Mouse (Mus musculus) right cerebral cortex, postnatal 14 days (tissue): ENCODE measurements around the gene Tprgl.

Experiments used
- DNase-seq: peaks from one replicate; pipeline ENCODE4 v3.0.0; 2022

The Tprgl gene

DNA sequence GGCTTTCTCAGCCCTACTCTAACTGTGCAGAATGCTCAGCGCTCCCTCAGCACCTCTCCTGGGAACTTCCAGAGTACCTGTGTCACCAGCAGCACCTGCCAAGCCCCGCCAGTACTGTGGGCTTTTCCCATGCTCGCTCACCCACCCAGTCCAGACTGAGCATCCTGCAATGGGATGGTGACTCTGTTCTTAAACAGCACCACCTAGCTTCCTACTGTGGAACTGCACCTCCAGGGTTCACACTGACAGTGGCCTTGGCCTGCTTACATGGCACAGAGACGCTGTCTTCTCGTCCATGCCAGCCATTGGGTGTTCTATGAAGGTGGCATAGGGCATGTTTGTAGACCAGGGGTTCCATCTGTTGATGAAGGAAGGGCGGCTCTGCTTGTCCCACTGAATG is 1.5 kb downstream of the Tprgl start:
- DNase-seq = peak; percentile 81

GRCm38 (mm10) chr4:154157970-154158662 is 2.4 kb downstream of the Tprgl start:
- DNase-seq = no peak

GRCm38 (mm10) chr4:154156050-154156449 is 4.4 kb downstream of the Tprgl start:
- DNase-seq = no peak

GRCm38 (mm10) chr4:154154104-154154503 is 6.4 kb downstream of the Tprgl start:
- DNase-seq = no peak

- no peak for DNase-seq
Measured at GRCm38 (mm10) chr4:154146342-154146741, 14.1 kb downstream of the Tprgl start.

DNA sequence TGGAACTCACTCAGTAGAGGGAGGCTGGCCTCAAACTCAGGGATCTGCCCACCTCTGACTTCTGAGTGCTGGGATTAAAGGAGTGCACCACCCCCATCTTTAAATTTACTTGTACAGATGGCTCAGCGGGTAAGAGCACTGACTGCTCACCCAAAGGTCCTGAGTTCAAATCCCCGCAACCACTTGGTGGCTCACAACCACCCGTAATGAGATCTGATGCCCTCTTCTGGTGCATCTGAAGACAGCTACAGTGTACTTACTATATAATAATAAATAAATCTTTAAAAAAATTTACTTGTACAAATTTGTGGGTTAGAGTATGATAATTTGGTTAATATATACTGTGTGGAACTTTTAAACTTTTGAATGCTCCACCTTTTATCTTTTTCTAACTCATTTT is 15.8 kb downstream of the Tprgl start:
- DNase-seq = no peak

GRCm38 (mm10) chr4:154142211-154143040 is 18.0 kb downstream of the Tprgl start, which contains the start of gene Wrap73:
Wrap73 (plus strand) TSS chr4:154142372.
- peak; percentile 89 for DNase-seq

DNA sequence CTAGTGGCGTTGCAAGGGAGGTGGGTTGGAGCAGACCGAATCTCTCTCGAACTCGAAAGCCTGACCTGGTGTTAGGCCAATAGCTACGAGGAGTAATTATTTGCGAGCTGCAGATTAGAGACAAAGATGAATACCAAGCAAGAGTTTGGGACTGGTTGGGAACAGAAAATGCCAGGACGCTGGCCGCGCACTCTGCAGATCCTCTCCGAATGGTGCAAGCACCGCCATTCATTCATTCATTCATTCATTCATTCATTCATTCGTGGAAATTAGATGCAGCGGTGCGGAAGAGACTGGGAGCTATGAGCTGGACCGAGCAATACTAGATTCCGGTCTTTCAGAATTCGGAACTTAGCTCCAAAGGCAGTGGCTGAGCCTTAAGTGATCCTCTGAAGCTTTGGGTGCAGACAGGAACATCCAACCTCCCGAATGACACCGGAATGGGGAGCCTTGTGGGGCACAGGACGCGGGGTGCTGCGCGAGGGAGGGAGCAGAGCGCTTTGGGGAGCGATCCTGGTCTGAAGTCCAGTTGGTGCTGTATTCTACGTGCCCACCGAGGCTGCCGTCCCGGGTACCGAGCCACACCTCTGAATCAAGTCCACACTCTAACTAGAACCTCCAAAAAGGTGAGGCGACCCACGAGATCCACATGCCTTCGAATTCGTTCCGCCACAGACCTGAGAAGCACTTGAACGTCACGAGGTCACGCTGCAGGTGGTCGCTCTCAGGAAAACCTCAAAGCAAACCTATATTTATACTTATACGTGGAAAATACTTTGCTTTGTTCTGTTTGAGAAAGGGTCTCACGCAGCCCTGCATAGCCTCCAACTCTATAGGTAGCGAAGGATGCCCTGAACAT is 19.2 kb downstream of the Tprgl start:
- no peak for DNase-seq

DNA sequence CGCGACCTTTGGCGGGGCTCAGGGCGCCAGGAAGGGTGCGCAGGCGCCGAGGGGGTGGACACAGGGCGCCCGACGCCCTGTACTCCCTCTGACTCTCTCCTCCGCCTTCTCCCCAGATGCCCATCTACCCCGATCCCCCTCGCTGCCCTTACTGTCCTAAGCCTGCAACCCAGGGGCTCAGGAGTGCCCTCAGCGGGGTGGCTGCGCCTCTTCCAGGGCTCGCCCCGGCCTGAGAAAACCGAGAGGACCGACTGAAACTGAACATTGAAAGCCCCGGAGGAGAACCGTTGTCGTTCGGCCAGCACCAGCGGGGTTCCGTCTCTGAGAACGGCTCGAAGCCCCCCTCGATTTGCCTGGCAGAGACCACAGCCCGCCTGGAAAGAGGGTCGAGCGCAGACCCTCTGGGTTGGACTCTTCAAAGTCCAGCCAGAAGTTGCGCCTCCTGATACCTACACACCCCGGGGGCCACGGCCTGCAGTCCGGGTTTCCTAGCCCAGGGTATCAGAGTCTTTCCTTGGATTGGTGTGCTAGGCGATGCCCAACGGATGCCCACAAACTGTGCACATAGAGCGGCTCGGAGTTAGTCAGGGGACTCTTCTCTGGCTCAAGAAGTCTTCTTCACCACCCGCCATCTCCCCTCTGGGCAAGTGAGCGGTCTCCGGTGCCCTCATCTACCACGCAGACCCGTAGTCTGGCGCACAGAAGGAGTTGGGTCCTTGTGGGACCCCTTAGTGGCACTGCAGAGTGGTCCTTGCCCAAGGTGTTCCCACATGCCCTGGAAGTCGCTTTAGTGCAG is 20.1 kb downstream of the Tprgl start:
- no peak for DNase-seq

DNA sequence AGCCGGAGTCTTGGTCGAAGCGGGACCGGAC is 20.5 kb downstream of the Tprgl start, which contains the start of gene Trp73:
TSS of gene Trp73 (minus strand) at position 27 of the 31 bp plus-strand sequence.
- no peak for DNase-seq

- DNase-seq = no peak
Measured at GRCm38 (mm10) chr4:154139671-154140181, 20.7 kb downstream of the Tprgl start.

- DNase-seq = no peak
Measured at GRCm38 (mm10) chr4:154137139-154137538, 23.3 kb downstream of the Tprgl start.

DNA sequence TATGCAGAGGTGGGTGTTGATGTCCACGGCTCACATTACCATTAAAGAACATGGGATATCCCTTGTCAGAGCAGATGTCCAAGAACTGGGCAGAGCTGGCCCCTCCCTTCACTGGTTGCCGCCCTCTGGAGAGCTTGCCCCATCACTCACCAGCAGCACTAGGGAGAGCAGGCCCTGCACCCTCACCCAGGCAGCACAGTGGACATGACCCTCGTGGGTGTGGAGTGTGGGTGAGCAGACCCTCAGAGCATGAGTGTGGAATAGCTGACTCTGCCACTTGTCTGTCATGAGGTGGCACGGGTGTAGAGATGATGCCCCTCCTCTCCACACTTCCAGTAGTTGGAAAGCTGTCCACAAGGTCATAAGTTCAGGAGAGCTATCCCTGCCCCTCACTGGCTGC is 25.7 kb downstream of the Tprgl start:
- no peak for DNase-seq

DNA sequence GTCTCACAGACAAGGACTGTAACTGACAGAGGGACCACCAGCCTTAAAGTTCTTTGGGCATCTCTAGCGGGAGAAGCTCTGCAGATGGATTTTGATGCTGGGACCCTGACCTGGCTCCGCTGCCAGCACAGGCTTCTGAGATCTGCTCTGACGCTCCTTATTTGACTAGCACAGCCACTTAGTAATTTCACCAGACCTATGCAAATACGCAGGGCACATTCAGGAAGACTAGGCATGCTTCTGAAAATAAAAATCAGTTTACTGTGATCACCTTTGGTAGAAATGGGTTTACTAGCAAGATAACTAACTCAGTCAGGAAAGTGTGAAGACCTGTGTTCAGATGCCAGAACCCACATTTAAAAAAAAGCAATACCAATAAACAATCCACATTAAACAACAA is 28.6 kb downstream of the Tprgl start:
- no peak for DNase-seq

GRCm38 (mm10) chr4:154129950-154130349 is 30.5 kb downstream of the Tprgl start:
- DNase-seq = no peak

DNA sequence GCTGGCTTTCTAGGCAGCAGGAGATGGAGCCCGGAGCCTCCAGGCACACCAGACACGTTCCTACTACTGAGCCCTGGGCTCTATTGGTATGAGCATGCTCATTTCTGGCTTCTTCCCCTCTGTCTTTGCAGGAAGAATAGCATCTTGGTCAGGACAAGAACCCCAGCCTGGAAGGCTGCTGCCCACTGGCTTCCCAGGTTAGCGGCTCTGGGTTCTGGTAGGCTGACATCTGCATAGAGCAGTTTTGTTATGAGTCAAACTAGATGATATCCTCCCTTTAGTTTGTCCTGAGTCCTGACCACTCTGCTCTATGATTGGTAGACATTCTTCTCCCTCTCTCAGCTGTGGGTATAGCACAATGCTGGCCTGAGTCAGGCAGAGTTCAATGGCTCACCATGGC is 33.2 kb downstream of the Tprgl start:
- DNase-seq = no peak

DNA sequence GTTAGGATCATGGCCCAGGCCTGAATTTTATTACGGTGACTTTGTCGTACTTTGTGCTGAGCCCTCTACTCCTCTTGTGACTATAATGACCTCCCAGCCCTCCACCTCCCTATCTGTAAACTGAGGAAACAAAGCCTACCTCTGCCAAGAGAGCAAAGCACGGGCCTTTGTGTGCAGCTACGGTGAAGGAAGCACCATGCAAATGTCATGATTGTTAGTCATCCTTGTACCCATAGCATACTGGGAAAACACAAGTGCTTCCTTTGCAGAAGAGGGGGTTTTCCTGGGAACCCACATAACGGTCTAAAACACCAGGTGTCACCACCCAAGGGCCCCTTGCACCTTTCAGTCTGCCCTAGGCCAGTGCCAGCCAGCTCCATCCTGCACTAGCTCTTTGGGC is 35.3 kb downstream of the Tprgl start:
- DNase-seq = no peak

- DNase-seq = no peak
Measured at GRCm38 (mm10) chr4:154123553-154123952, 36.9 kb downstream of the Tprgl start.

- no peak for DNase-seq
Measured at GRCm38 (mm10) chr4:154122374-154122773, 38.1 kb downstream of the Tprgl start.

GRCm38 (mm10) chr4:154121800-154122199 is 38.7 kb downstream of the Tprgl start:
- no peak for DNase-seq

GRCm38 (mm10) chr4:154119208-154119607 is 41.3 kb downstream of the Tprgl start:
- DNase-seq = no peak

DNA sequence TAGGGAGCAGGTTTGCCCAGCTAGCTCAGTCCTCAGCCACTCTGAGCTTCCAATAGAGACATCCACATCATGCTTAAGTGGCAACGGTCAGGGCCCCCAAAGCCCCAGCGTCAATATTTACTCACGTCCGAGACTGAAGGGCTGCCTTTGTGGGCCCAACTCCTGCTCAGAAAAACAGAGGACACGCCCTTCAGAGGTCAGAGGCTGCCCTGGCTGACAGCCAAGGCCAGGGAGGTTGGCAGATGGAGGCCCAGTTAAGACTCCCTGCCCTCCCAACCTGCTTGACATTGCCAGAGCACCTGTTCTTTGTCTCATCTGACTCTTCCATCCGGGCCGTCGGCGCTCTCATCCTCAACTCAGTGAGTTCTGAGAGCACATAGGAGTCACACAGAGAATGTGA is 41.7 kb downstream of the Tprgl start:
- no peak for DNase-seq

DNA sequence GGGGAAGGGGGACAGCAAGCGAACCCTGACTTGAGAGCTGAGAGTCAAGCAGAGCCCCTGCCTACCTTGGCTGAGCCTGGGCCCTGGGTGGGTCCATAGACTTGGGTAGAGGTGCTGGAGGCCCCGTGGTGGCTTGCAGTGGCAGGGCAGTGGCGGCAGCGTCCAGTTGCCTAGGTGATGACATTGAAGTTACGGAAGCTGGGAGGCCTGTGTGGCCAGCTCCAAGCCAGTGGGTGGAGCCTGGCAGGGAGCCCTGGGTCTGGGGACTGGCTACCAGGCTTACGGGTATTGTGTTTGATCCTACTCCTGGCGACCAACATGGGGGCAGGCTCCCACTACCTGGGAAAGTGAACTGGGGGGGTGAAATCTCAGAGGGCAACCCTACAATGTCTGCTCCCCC is 44.0 kb downstream of the Tprgl start:
- no peak for DNase-seq
